Mouse (Mus musculus): ENCODE results near the gene Timp4. TPM values are rescaled to one million over a fixed set of nuclear protein-coding genes. Genes with fewer than 3 reads are reported as not detected.

Gene Timp4
- 0.15 and 0.16 TPM in 2 replicates for polyA plus RNA-seq (2016; fragmentation: Nextera tagmentation; extraction: Ambion mirVana)

DNA sequence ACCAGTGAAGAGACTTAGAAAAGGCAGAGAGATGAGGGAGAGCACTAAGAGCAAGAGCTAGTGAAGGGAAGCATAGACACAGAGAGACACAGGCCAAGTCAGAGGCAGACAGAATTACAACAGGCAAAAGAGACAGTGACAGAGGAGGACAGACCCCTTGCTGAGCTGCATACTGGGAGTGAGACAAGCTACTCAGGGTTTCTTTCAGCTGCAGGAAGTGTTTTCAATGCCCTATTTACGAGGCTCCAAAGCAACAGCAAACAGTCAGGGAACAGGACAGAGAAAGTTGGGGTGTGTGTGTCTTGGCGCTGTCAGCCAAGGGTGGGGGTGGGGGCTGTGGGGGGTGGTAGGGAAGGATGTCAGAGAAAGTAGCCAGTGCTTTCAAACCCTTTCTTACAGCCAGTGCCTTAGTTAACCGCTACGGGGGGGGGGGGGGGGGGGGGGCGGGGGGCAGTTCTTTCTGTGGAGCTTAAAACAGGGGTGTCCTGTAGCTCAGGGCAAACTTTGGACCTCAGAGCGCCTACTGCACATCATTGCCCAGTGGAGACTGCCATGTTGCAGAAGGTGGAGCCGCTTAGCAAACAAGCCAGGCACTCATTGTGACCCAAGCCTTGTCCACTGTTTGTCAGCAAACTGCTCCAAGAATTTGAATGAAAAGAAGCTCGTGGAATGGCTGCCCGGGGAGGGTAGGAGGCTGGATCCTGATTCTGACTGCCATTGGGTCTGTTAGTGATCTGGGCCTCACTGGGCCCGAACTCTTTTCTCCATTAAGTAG is at the start of gene Timp4:
Timp4 (minus strand) TSS at position 107 of the 775 bp plus-strand sequence.
- H3K36me3 ChIP-seq (replicated peaks): no peaks in the 10 kb centered on the region
- peak within 1 kb of the TSS; percentile 33 for H3K4me3 ChIP-seq
- no peaks in the 10 kb centered on the region for H3K9me3 ChIP-seq
- WGBS: 18% methylated on average over 8 of the region's 10 CpGs
- no peak for DNase-seq (ENCODE audit: extremely low spot score, low spot score)
- peaks cover 33% of the 10 kb centered on the region for H3K27me3 ChIP-seq (ENCODE audit: poor library complexity, severe bottlenecking)
- peaks cover 26% of the 10 kb centered on the region for H3K4me1 ChIP-seq
- H3K27ac ChIP-seq: peak within 1 kb of the TSS; percentile 48; the same call in 1 of the 2 replicates

DNA sequence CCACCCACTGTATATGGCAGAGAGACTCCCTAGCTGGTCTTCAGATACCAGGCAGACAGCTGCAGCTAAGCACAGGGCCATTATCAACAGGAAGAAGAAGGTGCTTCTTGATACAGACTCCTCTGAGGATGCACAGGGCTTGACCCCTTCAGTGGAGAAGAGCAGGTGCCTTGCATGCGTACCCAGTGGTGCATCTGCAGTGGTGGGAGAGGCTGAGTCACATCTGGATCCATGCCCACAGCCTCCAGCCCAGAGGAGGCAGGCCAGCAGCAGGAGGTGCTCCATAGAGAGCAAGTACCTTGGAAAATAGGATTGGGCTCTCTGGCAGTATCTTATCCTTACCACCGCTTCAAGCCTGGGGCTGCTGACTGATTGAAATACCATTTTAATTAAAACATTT is 41.9 kb upstream of the Timp4 start:
- H3K4me3 ChIP-seq: no peak overlapping the region
- no peak for DNase-seq (ENCODE audit: extremely low spot score, low spot score)
- no peaks in the 10 kb centered on the region for H3K4me1 ChIP-seq
- no peaks in the 10 kb centered on the region for H3K9me3 ChIP-seq
- WGBS: 78% methylated on average over 2 of the region's 2 CpGs
- no peaks in the 10 kb centered on the region for H3K27me3 ChIP-seq (ENCODE audit: poor library complexity, severe bottlenecking)
- H3K36me3 ChIP-seq (replicated peaks): no peaks in the 10 kb centered on the region
- H3K27ac ChIP-seq: no peak overlapping the region

DNA sequence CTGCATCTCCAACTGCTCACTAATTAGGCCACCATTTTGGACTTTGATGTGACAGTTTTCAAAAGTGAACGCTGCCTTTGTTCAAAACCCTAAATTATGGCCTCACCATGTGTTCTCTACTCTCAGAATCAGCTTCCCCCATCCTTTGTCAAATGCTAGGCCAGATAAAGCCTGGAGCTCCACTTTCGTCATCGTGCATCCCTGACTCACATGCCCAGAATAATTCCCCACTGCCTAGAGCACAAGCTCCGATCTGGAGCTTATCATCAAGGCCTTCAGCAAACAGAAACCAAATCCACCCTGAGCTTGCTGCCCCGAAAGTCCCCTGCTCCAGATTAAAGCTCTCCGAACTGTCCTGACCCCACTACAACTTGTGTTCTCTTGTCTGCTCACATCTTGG is 40.6 kb upstream of the Timp4 start:
- no peak overlapping the region for H3K4me3 ChIP-seq
- H3K27ac ChIP-seq: no peak overlapping the region
- WGBS: 78% methylated on average over 6 of the region's 6 CpGs
- no peaks in the 10 kb centered on the region for H3K27me3 ChIP-seq (ENCODE audit: poor library complexity, severe bottlenecking)
- no peaks in the 10 kb centered on the region for H3K4me1 ChIP-seq
- H3K36me3 ChIP-seq (replicated peaks): no peaks in the 10 kb centered on the region
- H3K9me3 ChIP-seq: no peaks in the 10 kb centered on the region
- DNase-seq (ENCODE audit: extremely low spot score, low spot score): no peak

DNA sequence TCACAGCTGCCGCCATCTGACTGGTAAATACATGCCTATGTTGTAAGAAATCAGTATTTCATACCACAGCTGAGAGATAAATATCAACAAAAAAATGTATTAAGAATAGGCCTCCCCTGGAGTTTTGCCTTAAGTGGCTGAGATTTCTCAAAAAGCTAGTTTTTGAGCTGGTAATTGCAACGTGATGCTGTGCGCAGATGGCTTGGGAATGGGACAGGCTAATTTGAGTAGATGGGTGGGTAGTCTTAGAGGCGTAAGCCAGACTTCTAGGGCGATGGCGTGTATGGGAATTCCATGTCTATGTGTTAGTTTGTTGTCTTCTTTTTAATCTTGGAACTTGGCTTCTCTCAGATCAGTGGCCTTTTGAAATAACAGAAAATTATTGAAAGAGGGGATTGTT is 39.8 kb upstream of the Timp4 start:
- Histone ChIP-seq H3K9me3 (no peaks in the 10 kb centered on the region), H3K27ac (no peak overlapping the region), H3K36me3 (replicated peaks) (no peaks in the 10 kb centered on the region), H3K4me3 (no peak overlapping the region), H3K27me3 (ENCODE audit: poor library complexity, severe bottlenecking) (no peaks in the 10 kb centered on the region), H3K4me1 (no peaks in the 10 kb centered on the region)
- no peak for DNase-seq (ENCODE audit: extremely low spot score, low spot score)
- WGBS: 93% methylated on average over 6 of the region's 6 CpGs

DNA sequence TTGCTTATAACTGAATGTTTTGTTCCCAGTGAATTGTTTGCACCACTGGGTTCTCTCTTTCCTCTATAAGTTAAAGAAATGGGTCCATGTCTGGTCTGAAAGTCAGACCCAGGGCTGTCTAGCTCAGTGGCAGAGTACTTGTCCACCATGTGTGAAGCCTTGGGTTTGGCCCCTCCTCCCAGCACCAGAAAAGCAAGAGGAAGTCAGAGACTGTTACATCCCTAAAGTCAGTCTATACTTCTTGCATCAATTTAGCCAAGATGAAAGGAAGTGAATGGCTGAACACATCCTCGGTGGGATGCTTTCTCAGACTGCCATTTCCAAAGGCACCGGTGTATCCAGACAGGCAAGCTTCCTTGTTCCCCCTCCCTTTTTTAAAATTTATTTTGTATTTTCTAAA is 39.1 kb upstream of the Timp4 start:
- H3K4me3 ChIP-seq: no peak overlapping the region
- WGBS: 88% methylated on average over 2 of the region's 2 CpGs
- H3K27ac ChIP-seq: no peak overlapping the region
- no peaks in the 10 kb centered on the region for H3K36me3 ChIP-seq (replicated peaks)
- H3K4me1 ChIP-seq: no peaks in the 10 kb centered on the region
- H3K27me3 ChIP-seq (ENCODE audit: poor library complexity, severe bottlenecking): no peaks in the 10 kb centered on the region
- no peak for DNase-seq (ENCODE audit: extremely low spot score, low spot score)
- H3K9me3 ChIP-seq: no peaks in the 10 kb centered on the region

GRCm38 (mm10) chr6:115290561-115290960 is 38.6 kb upstream of the Timp4 start:
- Histone ChIP-seq H3K4me1 (no peaks in the 10 kb centered on the region), H3K4me3 (no peak overlapping the region), H3K27me3 (ENCODE audit: poor library complexity, severe bottlenecking) (no peaks in the 10 kb centered on the region), H3K9me3 (no peaks in the 10 kb centered on the region), H3K27ac (no peak overlapping the region), H3K36me3 (replicated peaks) (no peaks in the 10 kb centered on the region)
- DNase-seq (ENCODE audit: extremely low spot score, low spot score): no peak
- 84% methylated on average over 5 of the region's 5 CpGs for WGBS

- no peak overlapping the region for H3K27ac ChIP-seq
- DNase-seq (ENCODE audit: extremely low spot score, low spot score): no peak
- no peak overlapping the region for H3K4me3 ChIP-seq
- no peaks in the 10 kb centered on the region for H3K4me1 ChIP-seq
- no peaks in the 10 kb centered on the region for H3K9me3 ChIP-seq
- no peaks in the 10 kb centered on the region for H3K27me3 ChIP-seq (ENCODE audit: poor library complexity, severe bottlenecking)
- no peaks in the 10 kb centered on the region for H3K36me3 ChIP-seq (replicated peaks)
- 93% methylated on average over 3 of the region's 3 CpGs for WGBS
Observed at GRCm38 (mm10) chr6:115288223-115288622, 36.2 kb upstream of the Timp4 start.

DNA sequence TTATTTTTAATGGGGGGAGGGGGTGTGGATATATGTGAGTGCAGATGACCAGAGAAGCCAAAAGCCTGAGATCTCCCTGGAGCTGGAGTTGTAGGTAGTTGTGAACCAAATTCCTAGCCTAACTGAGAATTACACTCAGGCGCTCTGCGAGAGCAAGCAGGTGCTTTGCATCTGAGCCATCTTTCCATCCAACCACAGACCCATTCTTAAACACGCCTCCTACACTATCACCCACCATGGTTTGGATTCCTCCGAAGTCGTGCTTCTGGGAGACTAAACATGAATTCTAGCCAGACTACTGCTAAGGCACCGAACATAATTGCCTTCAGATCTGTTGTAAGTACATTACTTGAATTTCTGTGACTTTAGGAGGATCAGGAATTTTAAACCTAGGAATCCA is 34.4 kb upstream of the Timp4 start:
- Histone ChIP-seq H3K4me3 (no peak overlapping the region), H3K4me1 (no peaks in the 10 kb centered on the region), H3K27ac (no peak overlapping the region), H3K27me3 (ENCODE audit: poor library complexity, severe bottlenecking) (no peaks in the 10 kb centered on the region), H3K9me3 (no peaks in the 10 kb centered on the region), H3K36me3 (replicated peaks) (no peaks in the 10 kb centered on the region)
- WGBS: 86% methylated on average over 6 of the region's 6 CpGs
- no peak for DNase-seq (ENCODE audit: extremely low spot score, low spot score)

- Histone ChIP-seq H3K27me3 (ENCODE audit: poor library complexity, severe bottlenecking) (no peaks in the 10 kb centered on the region), H3K4me3 (no peak overlapping the region), H3K9me3 (no peaks in the 10 kb centered on the region), H3K27ac (no peak overlapping the region), H3K4me1 (no peaks in the 10 kb centered on the region), H3K36me3 (replicated peaks) (no peaks in the 10 kb centered on the region)
- 92% methylated on average over 2 of the region's 2 CpGs for WGBS
- DNase-seq (ENCODE audit: extremely low spot score, low spot score): no peak
Observed at GRCm38 (mm10) chr6:115284153-115284552, 32.1 kb upstream of the Timp4 start.

DNA sequence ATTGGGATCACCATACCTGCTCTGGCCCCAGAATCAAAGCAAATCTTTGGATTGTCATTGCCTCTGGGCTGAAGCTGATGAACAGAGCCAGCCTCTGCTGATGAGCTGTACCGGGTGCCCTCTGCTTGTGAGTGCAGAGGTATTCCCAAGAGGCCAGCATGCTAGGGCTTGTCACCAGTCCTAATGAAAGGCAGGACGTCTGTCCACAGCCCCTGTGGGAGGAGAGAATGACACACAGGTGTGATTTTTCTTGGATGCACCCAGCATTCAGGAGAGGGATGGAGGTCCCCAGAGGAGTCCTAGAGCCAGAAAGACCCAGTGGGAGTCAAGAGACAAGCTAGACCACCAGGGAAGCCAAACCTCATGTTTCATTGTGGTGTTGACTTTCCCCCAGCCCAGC is 27.6 kb upstream of the Timp4 start:
- WGBS: 87% methylated on average over 2 of the region's 2 CpGs
- Histone ChIP-seq H3K27ac (no peak overlapping the region), H3K27me3 (ENCODE audit: poor library complexity, severe bottlenecking) (no peaks in the 10 kb centered on the region), H3K4me3 (no peak overlapping the region), H3K4me1 (no peaks in the 10 kb centered on the region), H3K9me3 (no peaks in the 10 kb centered on the region), H3K36me3 (replicated peaks) (no peaks in the 10 kb centered on the region)
- DNase-seq (ENCODE audit: extremely low spot score, low spot score): no peak

GRCm38 (mm10) chr6:115278086-115278485 is 26.1 kb upstream of the Timp4 start:
- H3K4me1 ChIP-seq: no peaks in the 10 kb centered on the region
- no peak overlapping the region for H3K4me3 ChIP-seq
- H3K27ac ChIP-seq: no peak overlapping the region
- H3K36me3 ChIP-seq (replicated peaks): no peaks in the 10 kb centered on the region
- DNase-seq (ENCODE audit: extremely low spot score, low spot score): no peak
- WGBS: 77% methylated on average over 8 of the region's 8 CpGs
- no peaks in the 10 kb centered on the region for H3K9me3 ChIP-seq
- no peaks in the 10 kb centered on the region for H3K27me3 ChIP-seq (ENCODE audit: poor library complexity, severe bottlenecking)

DNA sequence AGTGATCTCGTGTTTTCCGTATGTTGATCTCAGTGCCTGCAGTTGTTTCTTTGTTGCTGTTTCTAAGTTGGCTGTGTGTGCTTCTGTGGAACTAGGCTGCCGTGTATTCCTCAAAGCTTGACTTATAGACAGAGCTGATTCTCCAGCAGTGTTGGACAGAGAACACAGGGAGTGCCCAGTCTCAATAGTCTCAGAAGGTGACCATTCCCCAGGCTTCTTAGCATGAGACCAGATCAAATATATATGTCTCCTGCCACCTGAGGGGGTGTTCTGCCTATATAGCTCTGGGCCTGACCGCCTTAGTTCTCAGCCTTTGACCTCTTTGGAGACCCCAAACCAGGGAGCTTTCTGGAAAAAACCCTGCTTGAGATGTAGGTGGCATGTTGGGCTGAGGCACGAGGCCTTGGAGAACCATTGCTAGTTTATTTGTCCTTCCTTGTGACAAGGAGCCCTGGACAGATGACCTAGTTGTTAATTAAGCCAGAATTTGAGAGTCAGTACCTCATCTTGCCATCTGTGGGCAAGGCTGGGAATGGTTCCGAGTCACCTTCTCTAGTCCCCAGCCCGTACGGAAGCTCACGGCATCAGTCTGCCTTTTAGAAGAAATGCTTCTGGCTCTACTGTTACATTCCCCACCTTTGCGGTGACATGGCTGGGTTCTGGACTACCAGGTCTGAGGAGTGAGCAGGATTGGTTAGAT is 23.3 kb upstream of the Timp4 start:
- 94% methylated on average over 10 of the region's 10 CpGs for WGBS
- no peak for DNase-seq (ENCODE audit: extremely low spot score, low spot score)
- Histone ChIP-seq H3K36me3 (replicated peaks) (no peaks in the 10 kb centered on the region), H3K4me3 (no peak overlapping the region), H3K27ac (no peak overlapping the region), H3K4me1 (peaks cover 8% of the 10 kb centered on the region), H3K27me3 (ENCODE audit: poor library complexity, severe bottlenecking) (no peaks in the 10 kb centered on the region), H3K9me3 (no peaks in the 10 kb centered on the region)

- Histone ChIP-seq H3K4me1 (peaks cover 8% of the 10 kb centered on the region), H3K27me3 (ENCODE audit: poor library complexity, severe bottlenecking) (no peaks in the 10 kb centered on the region), H3K4me3 (no peak overlapping the region), H3K9me3 (no peaks in the 10 kb centered on the region), H3K27ac (no peak overlapping the region), H3K36me3 (replicated peaks) (no peaks in the 10 kb centered on the region)
- DNase-seq (ENCODE audit: extremely low spot score, low spot score): no peak
- WGBS: 86% methylated on average over 9 of the region's 9 CpGs
Observed at GRCm38 (mm10) chr6:115274705-115275104, 22.7 kb upstream of the Timp4 start.

All from forebrain, embryonic 10.5 days (tissue).